Mouse (Mus musculus) kidney, postnatal 25 days (tissue): ENCODE measurements at regions not wholly inside any gene's neighbourhood (a gene's known extent, or its start where the extent isn't known, plus 50 kb on each side); places are given as distances from the start of the nearest gene placed in this dataset.
A peak's percentile ranks its signal among the peaks of the same experiment; 100 is the strongest.

Experiments used
- DNase-seq, 2 experiments: peaks; one replicate each; pipeline ENCODE4 v3.0.0; 2021; ENCODE audit warnings: mixed read lengths in 2 of 2

DNA sequence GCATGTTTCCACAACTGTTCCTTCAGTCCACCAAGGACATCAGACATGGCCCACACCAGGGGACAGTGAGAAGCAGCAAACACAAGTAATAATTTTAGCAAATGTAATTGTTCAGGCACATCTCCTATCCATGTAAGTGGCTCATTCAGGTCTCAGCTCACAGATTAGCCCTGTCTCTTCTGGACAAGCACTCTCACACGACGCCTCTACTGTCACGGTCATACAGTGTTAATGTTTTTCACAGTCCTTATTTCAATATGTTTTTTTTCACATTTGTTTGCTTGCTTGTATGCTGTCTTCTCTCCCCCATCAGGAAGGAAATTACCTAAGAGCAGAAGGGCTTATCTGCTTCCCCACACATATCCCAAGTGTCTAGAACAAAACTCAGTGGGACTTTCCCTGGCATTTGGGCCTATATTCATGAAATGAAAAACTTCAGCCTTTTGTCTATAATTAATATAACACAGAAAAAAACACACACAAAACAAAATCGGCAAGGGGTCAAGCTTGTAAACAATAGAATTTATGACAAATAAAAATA lies 299.5 kb downstream of the Icos start:
- no peak for DNase-seq

DNA sequence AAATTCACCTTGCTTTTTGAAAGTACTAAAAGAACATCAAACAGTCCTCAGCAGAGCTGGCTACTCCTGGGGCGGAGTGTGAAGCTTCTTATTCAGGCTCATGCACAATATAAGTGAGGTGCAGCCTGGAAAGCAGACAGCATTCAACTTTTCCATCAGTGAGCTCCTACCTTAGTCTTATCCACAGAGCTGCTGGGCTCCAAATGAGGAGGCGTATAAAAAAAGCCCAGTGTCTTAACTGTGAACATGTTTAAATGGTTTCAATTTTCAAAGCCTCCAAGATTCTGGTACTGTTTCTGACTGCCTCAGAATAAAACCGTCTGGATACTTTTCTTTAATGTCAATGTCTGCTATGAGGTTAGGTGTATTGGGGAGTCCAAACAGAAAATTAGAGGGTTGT lies 310.5 kb downstream of the Icos start:
- no peak for DNase-seq

DNA sequence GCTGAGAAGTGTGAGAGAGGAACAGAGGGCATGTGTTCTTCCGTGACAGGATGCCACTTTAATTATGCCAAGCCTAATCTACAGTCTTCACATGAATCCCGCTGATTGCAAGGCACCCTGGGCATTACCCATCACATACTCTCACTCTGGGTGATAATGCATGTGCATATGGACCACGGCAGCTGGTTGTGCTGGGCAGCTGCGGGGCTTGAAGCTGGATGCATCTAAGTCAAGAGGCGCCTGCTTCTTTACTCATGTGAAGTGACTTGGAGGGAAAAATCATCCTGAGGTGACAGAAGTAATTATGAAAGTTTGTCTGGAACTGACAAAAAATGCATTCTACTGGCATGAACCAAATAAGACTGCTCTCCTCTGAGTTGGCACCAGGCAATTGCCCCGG lies 311.2 kb downstream of the Icos start:
- DNase-seq, result no peak

DNA sequence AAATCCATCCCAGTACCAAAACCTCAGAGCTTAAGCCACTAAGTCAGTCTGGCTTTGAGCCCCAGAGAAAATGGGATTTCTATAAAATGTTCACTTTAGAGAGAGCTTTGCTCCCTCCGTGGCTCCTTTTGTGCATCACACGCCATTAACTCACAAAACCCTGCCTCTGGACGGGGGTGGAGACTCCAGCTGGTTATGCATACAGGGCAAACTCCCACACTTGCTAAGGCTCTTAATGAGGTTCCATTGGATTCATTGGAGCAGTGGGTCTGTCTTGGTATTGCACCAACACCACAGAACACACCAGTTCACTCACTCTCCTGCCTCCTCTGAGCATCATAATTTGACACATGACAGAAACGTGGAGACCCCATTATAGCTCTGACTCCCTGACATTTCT lies 311.8 kb downstream of the Icos start:
- no peak for DNase-seq

DNA sequence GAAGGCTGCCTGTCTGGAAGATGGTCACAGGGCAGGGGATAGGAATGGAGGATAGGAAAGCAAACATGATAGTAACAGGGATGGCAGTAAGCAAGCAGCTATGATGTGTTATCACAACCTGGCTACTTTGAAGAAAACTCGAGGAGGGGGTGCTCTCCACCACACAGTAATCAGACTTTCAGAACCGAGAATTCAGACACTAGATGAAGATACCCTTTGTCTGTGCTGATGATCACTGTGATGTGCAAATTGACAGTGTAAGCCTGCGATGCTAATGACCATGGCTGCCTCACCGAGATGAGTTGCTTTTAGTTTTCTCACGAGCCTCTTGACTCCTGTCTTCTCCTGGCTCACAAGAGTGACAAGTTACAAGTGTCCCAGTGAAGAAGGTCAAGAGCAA lies 315.4 kb downstream of the Icos start:
- DNase-seq, result no peak

DNA sequence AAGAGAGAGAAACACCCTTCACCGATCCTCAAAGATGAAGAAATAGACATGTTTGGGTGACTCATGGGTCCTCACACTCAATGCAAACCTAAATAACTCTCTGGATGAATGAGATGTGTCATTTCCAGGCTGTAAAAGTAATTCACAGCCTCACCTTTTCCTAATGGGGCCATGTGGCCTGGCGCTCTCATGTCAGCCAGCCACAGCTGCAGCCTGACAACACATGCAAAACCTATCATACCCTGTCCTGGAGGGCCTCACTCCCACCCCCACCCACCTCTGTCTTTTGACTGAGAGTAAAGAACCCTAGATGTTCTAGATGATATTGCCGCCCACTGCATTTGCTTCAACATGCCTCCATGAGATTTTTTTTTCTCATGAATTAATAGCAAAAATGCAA lies 317.5 kb downstream of the Icos start:
- DNase-seq, result no peak

DNA sequence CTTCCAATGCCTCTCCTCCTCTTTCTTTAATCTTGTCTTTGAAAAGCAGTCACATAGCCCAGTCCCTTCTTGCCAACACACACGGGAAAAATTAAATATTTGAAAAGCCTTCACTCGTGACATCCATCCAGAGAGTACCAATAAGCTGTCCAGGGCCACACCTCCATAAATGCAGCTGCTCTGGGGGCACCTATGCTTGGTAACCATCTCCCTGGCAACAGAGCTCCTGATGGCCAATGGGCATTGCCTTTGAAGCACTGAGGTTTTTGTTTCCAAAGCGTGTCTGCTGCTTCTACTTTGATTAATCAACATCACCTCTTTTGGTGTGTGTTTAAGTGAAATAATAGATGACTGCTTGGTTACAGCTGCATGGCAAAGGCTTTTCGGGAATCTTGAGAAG lies 319.1 kb downstream of the Icos start:
- no peak for DNase-seq

DNA sequence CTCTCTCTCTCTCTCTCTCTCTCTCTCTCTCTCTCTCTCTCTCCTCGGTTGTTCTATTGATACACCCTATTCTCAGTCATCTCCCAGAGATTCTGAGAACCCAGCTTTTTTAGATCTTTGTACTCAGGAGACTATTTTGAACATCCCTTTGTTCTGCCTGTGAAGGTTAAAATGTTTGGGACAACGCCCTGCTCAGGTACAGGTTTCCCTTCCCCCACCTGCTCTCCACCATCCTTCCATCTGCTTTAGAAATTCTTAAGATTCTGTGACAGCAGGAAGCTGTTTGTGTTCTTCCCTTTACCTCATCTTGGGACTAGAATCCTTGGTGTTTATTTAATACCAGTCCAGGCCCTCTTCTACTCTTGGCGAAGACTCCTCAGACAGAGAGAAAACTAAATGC lies 319.6 kb downstream of the Icos start:
- DNase-seq, result no peak

DNA sequence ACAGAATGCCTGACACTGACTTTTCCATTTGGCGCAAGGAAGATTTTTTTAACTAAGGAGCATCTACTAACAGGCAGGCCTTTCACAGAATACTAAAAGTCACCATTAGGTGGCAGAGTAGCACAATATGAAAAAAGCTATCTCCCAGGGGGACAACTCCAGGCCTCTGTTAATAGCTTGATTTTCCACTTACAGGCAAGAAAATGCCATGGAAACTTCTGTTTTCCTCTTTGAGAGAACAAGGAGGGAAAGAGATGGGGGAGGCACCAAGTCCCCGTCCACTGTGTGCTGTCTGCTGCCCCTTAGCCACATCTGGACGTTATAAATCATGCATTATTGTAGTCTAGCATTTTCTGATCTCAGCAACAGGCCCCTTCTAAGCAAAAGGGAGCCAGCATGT lies 320.3 kb downstream of the Icos start:
- peak; percentile 54 to 59 for DNase-seq

DNA sequence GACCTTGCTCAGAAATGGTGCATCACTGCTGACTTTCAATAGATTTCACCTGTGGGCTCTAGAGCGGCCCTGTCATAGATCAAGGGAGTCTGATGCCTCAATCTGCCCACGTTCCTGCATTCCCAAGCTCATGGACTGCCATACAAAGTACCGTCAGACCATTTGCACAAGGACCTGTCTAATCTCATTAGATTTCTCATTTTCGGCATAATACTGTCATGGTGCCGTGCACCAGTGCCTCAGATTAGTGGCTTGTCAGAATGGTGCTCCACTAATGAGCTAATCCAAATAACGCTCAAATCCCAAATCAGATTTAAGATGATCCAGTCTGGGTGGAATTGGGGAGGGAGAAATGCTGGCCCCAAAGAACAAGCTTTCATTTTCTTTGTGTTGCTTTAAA lies 321.1 kb downstream of the Icos start:
- DNase-seq, result no peak

DNA sequence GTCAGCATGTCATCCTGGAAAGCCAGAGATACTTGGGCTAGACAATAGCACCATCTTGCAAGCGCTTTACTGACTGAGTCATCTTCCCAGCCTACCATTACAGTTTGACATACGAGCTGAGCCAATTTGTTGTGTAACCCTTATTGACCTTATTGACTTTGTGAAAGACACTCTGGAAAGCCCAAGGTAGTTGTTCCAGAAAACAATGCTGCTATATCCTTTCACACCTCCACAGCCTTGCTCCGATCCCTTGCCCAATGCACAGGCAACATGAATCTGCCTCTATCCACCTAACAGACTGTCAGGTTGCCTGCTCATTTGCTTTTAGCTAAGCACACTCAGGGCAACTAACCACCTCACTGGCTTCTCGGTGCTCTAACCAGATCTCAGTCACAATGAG lies 322.8 kb downstream of the Icos start:
- no peak for DNase-seq

DNA sequence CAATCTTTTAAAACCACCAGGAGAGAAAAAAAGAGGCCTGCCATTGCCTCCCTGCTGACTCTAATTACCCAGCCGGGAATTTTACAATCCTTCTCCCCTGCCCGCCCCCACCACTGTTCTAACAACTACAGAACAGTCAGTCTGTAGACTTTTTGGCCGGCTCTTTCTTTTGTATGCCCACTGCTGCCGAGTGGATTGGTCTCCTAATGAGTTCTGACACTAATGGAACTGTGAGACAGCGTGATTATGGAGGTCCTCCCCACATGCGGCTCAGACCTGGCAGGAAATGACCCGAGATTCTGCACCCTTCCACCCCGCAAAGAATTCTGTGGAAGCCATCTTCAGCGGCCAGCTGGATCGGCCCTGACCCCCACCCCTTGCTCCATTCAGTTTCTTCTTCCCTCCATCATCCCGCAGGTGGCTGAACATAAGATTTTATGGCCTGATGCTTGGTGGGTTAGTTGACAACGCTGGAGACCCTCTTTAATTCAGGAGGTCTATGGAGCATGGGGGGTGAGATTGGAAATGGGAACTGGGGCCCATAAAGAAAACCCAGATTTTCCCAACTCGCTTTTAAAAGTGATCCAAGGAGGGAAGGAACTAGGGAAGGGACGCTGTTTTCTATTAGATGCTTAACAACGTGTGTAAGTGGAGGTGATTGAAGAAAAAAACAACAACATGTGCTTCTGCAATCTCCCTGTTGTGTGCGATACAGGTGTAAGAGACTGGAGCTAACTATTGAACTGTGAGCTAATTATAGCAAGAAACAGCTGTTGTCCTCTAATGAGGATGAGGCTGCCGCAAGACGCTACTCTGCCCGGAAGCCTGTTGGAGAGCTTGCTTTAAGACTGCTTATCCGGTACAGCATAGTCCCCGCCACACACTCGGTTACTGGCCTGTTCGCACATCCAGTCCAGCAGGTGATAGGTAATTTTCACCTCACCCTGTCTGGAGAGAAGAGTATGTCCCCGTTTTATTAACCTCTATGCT lies 323.6 kb downstream of the Icos start:
- DNase-seq, result no peak

DNA sequence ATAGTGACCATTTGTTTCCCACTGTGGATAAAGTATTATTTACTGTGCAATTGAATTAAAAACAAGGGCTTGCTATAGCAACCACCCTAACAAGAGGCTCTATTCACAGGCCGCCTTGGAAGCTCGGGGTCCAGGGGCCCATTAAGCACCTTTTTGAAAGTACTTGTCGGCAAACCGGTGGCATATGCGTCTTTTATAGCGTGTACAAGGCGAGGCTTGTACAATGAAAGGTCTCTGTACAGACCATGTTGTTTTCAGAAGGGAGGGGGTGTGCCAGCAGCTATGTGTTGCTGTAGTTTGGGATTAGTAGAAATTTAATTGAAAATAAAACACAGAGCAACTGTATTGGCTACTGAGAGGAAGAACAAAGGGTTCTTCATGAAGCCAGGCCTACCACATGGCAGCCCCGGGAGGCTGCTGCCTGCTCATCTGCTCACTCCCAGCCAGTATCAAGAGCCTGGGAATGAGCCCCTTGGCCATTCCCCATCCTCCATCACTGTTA lies 324.9 kb downstream of the Icos start:
- no peak for DNase-seq

DNA sequence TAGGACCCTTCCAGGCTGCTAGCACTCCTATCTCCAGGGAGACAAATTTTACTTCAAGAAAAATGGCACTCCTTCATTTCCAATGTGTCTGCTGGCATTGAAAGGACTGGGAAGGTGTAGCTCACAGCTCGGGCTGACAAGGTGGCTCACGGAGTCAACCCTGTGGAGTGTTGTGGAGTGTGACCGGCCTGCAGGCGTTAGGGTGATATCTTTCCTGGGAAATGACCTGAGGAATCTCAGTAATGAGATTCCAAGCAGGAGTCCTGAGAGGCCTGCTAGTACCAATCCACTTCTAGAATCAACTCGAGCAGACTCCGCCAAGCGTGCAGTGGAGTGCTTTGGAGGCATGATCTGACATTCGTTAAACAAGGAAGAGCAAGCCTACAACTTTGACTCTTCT lies 328.6 kb downstream of the Icos start:
- no peak for DNase-seq

DNA sequence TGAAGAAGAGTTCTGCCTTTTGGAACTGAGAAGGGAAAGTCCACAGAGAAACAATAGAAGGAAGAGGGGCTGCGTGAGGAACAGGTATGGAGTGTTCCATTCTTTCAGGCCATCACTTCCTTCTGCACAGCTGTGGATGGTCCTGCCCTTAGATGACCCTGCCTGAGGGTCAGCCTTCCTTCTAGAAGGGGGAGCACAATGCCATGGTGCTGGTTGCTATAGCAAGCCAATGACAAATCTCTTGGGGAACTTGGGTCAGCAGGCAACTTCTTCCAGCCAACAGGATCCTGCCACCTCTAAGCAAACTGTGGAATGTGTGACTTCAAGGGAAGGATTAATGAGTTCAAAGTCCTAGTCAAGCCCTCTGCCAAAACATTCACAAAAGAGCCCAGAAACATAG lies 329.1 kb upstream of the Pard3b start:
- peak; percentile 25 to 76 for DNase-seq

DNA sequence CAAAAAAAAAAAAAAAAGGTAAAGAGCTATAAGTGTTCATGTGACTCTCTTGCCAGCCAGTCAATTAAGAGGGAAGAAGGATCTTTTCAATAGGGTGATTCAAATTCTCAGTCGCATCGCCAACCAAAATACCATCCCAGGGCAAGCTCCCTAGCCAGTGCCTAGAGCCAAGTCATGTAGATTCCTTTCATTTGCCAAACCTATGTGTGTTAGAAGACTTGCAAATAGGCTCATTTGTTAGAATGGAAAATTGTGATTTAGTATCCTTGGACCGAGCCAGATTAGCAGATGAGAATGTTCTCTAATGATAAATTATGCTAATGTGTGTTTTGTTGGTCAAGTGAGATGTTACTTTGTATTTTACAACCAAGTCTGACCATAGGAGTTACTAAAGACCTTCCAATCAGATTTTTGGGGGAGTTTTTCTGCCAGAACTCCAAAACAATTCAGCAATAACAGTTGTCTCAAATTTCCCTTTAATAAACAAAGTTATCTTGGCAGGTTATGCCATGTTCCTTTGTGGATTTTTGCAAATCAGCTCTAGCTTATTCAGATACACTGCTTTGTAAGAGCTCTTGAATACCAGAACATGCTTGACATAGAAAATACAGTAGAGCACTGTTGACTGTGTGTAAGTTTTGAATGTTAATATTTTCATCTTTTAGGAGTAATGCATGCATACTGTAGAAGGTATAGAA lies 328.4 kb upstream of the Pard3b start:
- DNase-seq, result no peak

DNA sequence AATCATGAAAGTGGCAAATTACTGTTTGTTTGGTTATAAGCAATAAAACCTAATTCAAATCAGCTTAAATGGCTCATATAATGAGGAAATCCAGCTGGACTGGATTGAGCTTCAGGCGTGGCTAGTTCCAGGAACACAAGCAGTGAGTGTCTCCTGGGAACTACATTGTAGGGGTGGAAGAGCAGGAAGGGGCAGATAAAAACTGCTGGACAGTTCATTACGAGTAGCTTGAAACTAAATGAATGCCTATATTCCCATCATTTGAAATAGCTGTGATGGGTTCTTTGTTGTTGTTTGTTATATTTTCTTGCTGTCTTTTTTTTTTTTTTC lies 327.9 kb upstream of the Pard3b start:
- no peak for DNase-seq

DNA sequence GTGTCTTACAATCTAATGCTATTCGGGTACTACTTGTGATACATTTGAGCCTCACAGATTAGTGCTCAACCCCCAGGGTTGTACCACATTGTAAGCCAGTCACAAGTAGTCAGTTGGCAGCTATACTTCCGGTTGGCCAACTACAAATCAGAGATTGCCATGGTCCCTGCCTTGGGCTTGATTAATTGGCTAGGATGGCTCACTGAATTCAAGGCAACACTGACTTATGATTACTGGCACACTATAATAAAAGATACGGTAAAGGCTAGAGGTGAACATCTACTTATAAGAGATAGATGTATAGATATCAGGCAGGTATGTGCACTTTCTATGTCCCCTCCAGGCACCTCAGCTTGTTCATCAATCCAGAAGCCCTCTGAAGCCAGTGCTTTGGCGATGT lies 325.4 kb upstream of the Pard3b start:
- DNase-seq, result no peak

DNA sequence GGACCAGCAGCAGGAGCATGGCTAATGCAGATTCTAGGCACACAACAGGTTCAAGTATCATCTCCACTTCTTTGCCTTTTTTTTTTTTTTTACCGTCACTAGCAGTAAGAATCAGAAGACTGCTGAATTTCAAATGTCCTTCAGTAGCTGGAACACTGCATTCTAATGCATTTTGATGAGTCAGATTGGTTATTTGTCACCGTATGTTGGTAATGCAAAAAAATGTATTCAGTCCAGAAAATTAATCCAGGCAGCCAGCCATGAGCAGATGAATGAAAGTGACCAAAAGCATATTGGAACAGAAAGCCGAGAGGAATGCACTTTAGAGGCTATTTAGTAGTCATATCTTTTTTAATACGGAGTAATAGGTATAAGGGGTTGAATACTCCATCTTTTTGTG lies 322.4 kb upstream of the Pard3b start:
- no peak for DNase-seq

DNA sequence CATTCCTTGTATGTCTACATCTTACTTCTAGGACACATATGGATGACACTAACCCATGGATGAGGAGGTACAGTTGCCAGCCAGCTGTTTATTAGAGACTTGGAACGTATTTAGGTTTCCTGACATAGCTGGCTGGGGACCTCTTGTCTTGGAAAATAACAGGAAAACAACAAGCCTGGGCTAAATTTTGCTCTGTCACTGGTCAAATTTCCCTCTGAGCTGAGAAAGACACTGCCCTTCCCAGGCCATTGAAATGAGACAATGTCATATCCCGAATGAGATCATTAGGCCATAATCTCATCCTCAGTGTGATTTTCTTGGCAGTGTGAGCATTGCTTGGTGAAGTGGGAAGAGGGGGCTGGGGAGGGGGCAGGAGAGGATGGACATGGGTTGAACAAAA lies 321.9 kb upstream of the Pard3b start:
- DNase-seq, result peak in 1 of 2 experiments; percentile 34

DNA sequence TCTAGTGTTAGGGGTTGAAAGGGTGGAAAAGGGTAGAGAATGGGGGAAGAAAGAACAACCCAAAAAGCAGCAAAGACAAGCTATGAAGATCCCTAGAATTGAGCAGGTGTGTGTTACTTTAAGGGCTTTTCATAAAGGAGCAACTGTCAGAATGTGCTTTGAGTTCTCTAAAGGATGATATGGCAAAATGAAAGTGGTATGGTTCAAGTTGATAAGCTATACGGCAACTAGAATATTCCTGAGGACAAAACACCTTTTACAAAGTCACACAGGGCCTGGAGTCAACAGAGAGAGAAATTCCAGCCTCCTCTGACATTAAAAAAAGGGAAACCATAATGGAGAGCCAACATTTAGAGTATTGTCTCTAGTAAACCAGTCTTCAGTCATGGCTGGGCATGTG lies 320.6 kb upstream of the Pard3b start:
- DNase-seq, result no peak

DNA sequence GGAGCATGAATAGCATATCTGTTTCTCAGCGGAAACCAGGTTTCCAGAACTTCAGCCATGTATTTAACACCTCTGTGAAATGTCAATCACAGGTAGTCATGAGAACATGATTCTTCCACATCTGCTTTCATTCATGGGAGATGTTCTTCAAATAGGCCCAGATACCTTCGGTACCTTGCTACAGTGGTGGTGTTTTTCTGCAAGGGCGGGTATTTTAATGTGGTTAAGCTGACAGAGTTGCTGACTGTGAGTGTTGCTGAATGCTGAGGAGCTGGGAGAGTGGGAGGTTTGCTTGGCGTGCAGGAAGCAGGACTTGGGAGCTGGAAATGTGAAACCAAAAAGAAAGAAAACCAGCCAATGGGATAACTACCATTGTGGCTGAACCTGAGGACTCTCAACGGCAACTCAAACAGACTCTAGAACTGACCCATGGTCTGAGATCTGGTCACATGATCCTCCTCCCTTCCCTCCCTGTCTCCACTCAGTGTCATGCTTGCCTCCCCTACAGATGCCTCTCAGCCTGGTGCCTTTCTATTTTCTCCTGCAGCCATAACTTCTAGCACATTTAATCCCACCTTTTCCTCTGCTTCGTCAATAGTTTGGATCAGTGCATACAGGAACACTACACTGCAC lies 317.0 kb upstream of the Pard3b start:
- DNase-seq, result no peak

DNA sequence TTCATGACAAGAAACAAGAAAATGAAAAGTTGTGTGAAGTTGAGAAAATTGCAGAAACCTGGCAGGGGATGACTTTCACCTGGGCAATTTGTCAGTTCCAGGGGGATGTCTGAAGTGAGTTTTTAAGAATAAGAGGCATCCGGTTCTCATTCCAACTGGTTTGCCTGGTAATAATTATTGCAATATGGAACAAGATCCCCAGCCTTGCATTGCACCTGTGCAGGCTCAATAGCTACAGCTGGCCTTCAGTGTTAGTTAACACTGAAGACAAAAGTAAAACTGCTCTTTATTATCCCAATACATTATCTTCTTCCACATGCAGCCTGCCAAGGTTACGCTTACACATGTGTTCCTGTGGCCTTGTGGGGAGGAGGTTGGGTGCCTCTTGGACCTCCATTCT lies 307.2 kb upstream of the Pard3b start:
- DNase-seq, result no peak

DNA sequence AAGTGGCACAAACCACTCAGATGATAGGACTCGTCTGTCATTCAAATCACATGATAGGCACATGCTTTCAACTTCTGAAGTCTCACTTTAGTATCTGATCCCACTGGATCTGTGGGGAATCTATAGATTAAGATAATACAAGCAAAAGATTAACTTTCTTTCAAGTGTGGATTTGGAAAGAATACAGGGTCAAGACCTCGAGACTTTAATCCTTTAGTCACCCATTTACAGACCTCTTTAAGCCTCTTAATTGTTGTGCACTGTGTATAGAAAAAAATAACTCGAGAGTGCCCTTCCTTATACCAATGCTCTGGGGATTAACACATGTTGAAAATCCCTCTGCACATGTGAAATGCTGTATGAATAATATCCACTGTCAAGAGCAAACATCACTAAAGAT lies 306.7 kb upstream of the Pard3b start:
- DNase-seq, result no peak
